Mouse (Mus musculus): ENCODE data around the gene Adnp.

Gene Adnp

GRCm38 (mm10) chr2:168206725-168207644 lies at the start of gene Adnp:
Gene Adnp (minus strand): TSS chr2:168207112.
- peak; percentile 97 for DNase-seq (ENCODE audit: low spot score)

GRCm38 (mm10) chr2:168256506-168256905 lies 49.6 kb upstream of the Adnp start:
- no peak for DNase-seq (ENCODE audit: low spot score)

- no peak for DNase-seq (ENCODE audit: low spot score)
Observed at GRCm38 (mm10) chr2:168253822-168254221, 46.9 kb upstream of the Adnp start.

- DNase-seq (ENCODE audit: low spot score), result no peak
Observed at GRCm38 (mm10) chr2:168252639-168253292, 45.9 kb upstream of the Adnp start.

DNA sequence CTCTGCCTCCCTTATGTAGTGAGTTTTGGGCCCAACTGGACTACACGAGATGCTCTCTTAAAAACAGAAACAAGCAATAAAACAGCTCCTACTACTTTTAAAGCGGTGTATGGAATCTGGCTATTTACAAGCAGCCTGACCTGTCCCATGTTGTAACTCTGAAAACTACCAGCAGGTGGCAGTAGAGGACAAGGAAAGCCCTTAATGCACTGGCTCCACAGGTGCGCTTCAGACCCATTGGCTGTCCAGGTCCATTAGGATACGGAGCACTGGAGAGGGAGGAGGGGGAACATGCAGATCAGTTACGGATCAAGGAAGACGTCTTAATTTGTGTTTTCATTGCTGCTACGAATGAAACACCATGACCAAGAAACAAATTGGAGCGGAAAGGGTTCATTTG lies 43.4 kb upstream of the Adnp start:
- peak; percentile 53 for DNase-seq (ENCODE audit: low spot score)

- no peak for DNase-seq (ENCODE audit: low spot score)
Observed at GRCm38 (mm10) chr2:168248856-168249245, 41.9 kb upstream of the Adnp start.

DNA sequence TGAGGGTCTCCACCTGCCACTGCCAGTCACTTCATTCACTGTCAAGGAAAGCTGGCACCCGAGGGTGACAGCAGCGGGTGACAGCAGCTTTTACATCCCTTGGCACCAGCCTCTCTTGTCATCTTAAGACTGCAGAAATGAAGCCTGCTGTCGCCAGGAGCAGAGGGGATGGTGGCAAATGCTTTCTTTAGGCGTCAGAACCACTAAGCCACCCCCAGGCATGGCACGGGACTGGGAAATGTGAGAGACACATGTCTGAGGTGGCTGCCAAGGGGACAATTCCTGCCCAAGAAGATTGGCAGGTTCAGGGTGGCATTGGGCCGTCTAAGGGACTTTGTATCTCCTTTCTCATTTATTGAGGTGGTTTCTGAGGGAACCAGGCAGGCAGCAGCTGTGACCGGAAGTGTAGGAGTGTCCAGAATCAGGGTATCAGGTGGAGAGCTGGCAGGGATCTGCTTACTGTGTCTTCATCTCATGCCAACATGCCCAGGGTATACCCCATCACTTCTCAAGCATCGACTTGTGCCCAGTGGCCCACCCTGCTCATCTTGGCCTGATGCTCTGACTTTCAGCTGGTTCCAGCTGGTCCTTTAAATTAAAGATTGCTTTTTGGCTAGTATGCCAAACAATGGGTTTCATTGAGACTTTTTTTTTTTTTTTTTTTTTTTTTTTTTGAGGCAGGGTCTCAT lies 41.4 kb upstream of the Adnp start:
- no peak for DNase-seq (ENCODE audit: low spot score)

- no peak for DNase-seq (ENCODE audit: low spot score)
Observed at GRCm38 (mm10) chr2:168245571-168245970, 38.7 kb upstream of the Adnp start.

GRCm38 (mm10) chr2:168243278-168243677 lies 36.4 kb upstream of the Adnp start:
- no peak for DNase-seq (ENCODE audit: low spot score)

- DNase-seq (ENCODE audit: low spot score), result no peak
Observed at GRCm38 (mm10) chr2:168242841-168243240, 35.9 kb upstream of the Adnp start.

DNA sequence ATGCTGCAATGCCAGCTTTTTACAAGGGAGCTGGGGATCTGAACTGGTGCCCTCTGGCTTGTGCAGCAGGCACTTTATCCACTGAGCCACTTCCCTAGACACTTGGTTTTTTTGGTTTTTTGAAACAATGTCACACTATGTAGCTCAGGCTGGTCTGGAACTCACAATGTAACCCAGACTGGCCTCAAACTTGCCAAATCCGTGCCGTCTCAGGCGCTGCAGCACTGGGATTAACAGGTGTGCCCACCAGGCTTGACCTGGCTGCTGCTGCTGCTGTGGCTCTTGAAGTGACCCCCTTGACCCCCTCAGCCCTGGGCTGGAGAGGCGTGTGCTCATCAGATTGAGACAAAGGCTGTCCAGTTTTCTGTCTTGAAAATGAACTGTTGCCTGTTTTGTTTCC lies 31.4 kb upstream of the Adnp start:
- no peak for DNase-seq (ENCODE audit: low spot score)

DNA sequence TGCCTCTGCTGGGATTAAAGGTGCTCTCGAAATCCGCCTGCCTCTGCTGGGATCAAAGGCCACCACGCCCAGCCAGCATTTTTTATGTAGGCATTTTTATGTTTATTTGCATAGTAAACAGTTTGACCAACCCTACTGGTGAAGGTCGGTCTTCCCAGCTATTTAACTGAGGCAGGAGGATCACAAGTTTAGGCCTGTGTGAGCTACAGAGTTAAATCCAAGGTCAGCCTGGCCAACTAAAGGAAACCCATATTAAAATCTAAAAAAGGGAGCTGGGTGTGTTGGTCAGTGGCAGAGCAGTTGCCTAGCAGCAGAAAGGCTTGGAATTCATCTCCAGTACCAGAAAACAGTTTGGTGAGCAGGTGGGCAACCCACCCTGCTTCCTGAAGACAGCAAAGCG lies 26.4 kb upstream of the Adnp start:
- no peak for DNase-seq (ENCODE audit: low spot score)

DNA sequence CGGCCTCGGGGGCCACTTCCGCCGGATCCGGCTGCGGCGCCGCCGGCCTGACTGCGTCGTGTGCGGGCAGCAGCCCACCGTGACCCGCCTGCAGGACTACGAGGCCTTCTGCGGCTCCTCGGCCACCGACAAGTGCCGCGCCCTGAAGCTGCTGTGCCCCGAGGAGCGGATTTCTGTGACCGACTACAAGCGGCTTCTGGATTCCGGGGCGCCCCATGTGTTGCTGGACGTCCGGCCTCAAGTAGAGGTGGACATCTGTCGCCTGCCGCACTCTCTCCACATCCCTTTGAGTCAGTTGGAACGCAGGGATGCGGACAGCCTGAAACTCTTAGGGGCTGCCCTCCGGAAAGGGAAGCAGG lies 24.5 kb upstream of the Adnp start:
- DNase-seq (ENCODE audit: low spot score), result no peak

- DNase-seq (ENCODE audit: low spot score), result no peak
Observed at GRCm38 (mm10) chr2:168230773-168231470, 24.0 kb upstream of the Adnp start.

DNA sequence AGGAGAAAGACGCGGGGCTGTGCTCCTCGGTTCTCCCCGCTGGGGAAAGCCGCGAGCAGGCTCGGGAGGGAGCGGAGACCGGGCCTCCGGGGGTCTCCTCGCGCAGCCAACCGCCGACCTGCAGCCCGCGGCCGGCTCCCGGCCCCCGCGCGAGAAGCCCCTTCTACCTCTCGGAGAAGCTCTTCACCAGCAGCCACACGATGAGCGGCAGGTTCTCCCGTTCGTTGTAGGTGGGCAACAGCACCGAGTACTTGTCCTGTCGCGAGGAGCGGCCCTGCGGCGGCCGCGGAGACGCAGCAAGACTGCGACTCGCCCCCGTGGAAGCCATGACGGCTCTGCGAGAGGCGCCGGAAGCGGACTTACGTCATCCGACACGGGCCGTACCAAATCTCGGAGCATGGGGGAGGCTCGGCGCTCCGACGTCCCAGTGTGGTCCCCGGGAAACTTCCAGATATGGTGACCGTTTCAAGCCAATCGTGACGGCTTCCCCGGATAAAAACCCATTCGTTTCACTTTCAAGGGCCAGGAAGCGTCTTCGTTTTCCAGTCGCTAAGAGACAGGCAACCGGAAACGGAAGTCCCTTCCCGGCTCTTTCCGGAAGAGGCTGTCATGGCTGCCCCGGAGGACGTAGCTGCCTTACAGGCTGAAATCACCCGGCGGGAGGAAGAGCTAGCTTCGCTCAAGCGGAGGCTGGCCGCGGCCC lies 23.3 kb upstream of the Adnp start, which contains the start of the genes Gm20716, Dpm1 and Mocs3:
Gm20716 (minus strand) TSS at position 339 of the 703 bp plus-strand sequence.
Dpm1 (minus strand) TSS at position 566 of the 703 bp plus-strand sequence.
Mocs3 (plus strand) TSS at position 597 of the 703 bp plus-strand sequence.
- peak; percentile 83 for DNase-seq (ENCODE audit: low spot score)

DNA sequence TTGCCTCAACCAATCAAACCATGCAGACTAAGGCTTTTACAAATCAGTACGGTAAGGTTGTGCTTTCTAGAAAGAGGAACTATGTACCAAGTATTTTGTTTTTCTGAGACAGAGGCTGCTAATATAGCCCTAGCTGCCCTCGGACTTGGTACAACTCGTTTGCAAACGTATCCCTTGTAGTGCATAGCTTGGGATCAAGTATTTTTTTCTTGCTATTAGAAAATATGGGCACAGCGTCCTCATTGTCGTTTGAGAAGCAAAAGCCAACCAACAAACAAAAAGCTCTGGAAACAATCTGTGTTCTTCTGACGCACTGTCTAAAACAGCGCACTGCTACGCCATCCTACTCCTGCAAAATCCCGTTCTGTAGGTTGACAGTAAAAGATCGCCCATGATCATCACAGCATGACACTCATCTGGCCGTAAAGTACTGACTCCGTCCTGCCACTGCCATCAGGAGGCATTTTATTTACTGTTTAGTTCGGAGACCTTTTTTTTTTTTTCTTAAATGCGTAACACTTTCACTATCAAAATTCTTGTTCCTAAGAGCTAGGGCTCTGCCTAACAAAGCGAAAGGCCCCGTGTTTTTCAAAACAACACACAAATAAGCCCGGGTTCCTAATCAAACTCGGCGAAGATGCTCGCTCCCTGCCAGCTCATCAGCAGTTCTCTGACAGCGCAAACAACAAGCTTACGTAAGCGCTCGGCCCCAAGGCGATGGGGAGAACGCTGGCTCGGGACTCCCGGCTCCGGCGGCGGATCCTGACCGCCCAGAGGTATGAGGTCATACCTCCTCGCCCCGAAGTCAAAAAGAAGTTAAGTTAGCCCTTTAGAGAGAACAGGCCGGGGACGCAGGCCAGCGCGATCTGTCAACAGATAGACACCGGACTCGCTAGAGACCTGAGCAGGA lies 22.5 kb upstream of the Adnp start:
- DNase-seq (ENCODE audit: low spot score), result peak; percentile 33

DNA sequence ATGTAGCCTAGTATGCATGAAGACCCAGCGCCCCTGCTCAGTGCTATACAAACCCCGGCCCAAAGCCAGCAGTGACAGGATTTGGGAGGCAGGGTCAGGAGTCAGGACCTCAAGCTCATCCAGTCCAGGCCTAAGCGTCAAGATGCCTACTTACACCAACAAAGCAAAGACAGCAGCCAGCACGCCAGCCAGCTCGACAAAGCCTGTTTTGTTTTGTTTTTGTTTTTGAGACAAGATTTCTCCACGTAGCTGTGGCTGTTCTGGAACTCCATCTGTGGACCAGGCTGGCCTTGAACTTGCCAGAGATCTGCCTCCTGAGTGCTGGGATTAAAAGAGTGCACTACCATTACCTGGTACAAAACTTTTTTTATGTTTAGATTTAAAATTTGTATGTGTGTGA lies 16.4 kb upstream of the Adnp start:
- no peak for DNase-seq (ENCODE audit: low spot score)

DNA sequence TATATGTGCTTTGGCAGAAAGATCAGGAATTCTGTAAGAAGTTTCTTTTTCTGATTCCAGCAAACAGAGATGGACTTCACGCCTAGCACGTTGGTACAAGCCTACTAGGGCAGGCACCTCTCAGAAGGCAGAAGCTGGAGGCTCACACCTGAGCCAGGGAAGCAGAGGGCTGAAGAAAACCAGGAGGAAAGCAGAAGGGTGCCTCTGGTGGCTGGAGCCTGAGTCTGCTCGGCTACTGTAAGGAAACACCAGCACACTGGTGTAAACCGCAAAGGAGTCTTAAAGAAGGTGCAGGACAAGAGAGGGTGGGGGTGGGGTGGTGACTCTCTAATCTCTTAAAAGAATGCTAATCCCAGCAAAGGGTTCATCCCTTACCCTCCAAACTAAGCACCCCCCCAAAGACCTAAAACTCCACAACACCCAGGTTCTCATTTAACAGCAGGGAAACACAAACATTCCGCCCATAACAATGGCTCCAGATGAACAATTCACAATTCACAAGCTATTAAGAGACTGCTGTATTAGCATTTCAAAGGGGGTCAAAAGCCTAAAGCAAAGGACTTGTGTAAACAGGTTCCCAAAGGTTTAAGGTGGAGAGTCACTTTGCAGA lies 7.0 kb upstream of the Adnp start:
- DNase-seq (ENCODE audit: low spot score), result no peak

DNA sequence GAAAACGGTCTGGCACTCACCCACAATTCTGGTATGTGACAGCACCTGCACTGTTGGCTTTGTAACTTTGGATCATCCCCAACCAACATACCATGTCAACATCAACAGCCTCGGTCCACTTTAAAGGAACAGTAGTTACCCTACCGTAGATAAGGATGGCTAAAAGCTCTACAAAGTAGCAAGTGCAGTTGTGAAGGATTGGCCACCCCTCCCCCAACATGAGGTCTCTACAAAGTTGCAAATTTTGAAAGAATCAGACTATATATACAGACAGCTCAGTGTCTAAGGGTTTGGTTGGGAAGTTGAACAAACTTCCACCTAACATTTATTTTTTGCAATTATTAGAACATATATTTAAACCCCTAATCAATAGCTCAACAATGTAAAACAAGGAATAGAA lies 971 bp upstream of the Adnp start:
- DNase-seq (ENCODE audit: low spot score), result no peak
